Mouse (Mus musculus) ZHBTc4 (cell line): ENCODE results near the gene Proser3.
"Not testable (repeated sequence)": the region's sequence is repeated elsewhere in the genome, so short reads cannot be mapped to it uniquely, and the experiment has no call there.

Experiments
- DNase-seq: peaks from one replicate; pipeline ENCODE4 v3.0.0-alpha.2; 2011; ENCODE audit warnings: low read depth, low spot score

The Proser3 gene

DNA sequence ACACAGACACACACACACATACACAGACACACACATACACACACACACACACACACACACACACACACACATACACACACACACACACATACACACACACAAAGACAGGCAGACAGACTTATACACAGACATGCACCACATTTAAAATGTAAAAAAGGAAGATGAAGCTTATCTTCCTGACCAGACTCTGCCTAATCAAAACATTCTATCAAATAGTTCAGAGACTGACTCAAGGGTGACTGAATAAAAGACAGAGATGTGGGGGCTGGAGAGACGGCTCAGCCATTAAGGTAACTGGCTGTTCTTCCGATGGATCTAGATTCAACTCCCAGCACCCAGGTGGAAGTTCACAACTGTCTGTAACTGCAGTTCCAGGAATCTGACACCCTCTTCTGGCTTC is 7.8 kb downstream of the Proser3 start:
- no peak for DNase-seq

DNA sequence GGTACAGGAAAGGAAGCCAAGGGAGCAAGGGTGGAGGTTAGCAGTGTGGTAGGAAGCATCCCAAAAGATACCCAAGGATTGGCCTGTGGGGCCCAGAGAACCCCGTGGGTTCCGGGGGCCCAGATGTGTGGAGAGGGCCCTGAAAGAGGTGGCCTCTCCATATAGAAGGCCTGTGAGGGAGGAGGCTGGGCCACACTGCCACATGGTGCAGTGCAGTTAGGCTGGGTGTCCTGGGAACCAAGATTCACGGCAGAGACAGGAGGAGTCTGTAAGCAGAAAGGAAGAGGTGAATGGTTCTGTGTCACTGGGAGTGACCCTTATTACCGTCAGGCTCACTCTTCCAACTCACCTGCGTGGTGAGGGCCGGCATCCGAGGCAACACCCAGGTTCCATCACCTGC is 11.5 kb downstream of the Proser3 start:
- no peak for DNase-seq

DNA sequence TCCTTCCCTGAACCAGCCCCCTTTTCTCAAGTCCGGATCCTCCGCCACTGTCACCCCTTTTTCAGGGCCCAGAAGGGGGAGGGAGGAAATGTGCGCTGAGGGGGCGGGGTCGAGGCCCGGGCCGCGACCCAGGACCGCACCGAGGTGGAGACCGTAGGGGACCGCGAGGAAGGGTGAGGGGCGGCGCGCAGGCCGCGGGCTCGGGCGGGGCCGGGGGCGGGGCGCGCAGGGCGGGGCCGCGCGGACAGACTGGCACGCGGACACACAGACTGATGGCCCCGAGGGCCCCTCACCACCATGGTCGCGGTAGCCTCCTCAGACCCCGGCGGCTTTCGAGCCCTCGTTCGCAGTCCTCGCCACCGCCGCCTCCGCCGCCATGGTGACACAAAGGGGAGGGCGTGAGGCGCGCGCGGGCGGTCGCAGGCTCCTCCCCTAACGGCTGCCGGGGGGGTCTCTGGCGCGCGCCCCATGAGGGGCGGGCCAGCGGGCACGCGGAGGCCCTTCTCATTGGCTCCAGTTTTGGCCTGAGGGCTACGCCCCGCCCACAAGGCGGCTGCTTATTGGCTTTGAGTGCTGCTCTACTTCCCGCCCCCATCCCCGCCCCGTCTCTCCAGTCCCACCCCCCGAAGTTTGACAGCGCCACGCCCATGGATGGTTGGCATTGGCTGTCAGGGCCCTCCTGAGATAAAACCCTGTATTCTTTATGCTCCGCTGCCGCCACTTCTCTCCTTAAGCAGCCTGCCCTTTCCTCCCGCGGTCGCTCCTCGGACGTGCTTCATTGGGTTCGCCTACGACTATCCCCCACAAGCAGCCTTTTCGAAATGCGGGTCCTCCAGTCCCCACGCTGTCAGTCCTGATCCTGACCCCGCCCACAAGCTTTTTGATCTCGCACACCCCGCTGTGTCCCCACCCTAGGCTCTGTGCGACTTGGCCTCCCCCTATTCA is 17.2 kb downstream of the Proser3 start, which contains the start of gene Arhgap33:
TSS of gene Arhgap33 (minus strand) at position 428 of the 945 bp plus-strand sequence.
- DNase-seq = peak; percentile 96

DNA sequence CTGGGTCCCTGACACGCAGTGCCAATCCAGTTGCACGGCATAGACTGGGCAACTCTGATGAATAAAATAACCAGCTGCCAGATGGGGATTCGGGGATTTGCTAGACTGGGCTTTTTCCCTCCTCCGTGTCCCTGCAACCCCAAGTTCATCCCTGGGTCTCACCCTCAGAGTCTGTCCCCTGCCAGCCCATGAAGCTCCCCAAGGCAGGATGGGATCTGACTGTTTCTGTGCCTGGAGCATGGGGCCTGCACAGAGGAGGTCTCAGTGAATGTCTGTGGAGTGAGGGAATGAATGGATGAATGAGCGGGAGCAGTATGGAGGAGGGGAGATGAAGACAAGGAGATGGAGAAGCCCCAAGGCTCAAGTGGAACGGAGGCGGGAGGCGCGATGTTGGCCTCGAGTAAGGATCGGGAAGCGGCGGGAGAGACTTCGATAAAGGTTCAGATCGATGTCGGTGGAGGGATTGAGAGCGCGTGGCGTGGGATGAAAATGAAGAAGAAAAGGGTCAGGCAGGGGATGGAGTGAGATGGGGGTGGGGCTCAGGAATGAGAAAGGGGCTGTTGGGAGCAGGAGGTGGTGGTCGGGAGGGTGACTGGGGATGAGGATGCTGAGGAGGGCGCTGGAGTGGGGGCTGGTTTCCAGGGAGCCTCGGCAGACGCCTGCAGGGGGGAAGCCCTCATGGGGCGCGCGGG is 18.0 kb downstream of the Proser3 start:
- DNase-seq = no peak

DNA sequence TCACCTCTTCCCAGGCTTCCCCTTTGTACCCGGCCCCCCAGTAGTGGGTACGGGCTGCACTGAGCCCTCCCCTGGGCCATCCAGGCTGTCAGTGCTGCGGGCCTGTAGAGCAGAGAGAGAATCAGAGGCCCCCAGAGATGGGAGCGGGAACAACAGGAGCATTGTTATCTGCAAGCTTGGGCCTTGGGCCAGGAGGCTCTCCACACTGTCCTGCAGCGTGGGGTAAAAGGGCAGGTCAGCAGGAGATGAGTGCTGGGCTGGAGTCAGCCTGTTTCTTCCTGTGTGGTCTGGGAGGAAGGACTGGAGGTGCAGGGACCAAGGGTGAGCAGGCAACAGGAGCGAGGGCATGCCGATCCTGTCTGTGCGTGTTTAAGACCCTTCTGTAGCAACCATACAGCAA is 19.2 kb downstream of the Proser3 start:
- no peak for DNase-seq

DNA sequence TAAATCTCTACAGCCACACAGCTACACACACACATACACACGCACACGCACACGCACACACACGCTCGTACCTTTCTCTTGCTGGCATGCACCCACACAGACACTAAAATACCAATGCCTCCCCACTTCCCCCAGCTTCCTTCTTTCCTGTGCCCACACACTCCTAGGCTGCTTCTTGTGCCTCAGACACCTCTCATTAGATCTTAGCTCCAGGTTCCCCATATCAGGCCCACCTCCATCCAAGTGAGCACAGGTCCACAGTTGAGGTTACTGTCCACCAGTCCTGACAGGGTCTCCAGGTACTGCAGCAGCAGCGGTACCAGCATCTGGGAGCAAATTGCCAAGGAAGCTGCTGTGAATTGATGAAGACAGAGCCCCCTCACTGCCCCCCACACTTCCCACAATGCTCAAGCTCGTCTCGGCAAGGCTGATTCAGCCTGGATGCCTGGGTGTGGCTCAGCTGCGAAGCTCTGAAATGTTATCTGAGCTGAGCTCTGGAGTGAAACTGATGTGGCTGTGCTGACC is 20.7 kb downstream of the Proser3 start:
- DNase-seq = no peak

DNA sequence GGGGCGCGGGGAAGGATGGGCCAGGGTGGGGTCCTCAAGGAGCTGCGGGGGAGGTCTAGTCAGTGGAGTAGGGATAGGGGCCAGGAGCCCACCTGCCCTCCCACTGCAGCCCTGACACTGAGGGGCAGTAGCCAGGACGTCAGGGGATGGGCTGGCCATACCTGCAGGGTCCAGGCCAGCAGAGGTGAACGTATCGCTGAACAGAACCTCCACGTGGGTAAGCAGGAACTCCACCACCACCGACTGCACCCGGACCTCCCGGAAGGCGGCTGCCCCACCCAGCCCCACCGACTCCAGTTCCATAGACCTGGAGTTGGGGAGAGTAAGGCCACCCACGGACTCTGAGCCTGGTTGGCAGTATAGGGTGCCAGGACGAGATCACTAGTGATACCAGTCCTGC is 25.1 kb downstream of the Proser3 start:
- no peak for DNase-seq

DNA sequence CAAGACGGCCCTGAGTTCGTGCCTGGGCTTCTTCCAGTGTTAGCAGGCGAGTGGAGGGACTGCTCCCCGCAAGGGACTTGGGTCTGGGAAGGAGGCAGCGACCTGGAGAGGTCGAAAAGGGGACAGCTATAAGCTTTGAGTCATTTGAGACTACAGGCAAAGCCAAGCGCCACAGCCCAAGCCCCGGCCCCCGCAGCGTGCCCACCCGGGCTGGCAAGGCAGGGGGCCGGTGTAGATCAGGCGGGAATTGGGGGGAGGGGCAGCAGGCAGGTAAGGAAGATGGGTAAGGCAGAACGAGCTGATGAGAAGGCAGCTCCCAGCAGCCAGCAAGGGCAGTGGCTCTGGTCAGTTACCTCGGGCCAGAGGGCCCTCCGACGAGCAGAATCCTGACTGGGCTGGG is 25.7 kb downstream of the Proser3 start:
- no peak for DNase-seq

DNA sequence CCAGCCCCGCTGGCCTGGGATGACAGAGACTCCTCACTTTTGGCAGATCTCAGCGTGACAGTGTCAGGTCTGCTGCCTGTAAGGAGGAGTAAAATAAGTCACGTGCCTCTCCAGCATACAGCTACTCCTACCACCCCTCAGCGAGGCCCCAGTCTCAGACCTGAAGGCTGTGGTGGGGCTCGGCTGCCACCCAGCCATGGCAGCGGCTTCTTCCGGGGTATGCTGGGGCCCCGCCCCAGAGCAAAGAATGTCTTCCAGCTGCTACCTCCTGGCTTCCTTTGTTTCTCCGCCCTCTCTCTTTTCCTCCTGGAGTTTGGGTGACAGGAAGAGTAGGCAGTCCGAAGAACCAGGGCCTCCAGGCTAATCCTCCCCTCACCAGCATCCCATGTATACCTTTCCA is 26.1 kb downstream of the Proser3 start:
- peak; percentile 67 for DNase-seq

DNA sequence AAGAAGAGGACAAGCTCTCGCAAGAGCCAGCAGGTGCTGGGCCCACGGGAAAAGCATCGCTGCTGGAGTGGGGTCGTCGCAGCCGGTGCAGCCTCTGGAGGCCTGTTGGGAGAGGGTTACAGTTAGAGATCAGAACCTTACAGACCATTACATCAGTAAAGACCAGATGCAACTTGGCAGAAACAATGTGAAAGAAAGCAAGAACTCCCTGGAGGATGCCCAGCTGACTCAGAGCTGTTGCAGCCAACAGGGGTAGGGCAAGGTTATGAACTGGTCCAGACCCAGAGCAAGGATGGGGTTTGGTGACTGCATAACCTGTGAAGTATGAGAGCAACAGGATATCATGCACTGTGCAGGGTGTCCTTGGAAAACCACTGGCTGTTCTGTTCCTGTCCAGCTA is 27.6 kb downstream of the Proser3 start:
- DNase-seq = no peak

DNA sequence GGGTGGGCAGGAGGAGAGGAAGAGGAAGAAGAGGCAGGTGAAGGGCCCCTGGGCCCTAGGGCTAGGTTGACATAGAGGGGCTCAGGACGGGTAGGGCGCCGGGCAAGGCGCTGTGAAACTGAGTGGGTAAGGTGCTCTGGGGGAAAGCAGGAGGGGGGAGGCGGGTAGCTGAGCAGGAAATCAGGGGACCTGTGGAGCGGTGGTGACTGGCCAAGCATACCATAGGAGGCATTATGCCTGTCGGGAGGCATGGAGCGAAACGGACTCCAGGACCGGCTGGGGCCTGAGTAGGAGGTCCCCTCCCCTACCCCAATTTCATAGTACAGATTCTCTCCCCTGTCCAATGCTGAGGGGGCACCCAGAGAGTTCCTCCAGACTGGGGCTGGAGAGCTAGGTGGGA is 29.2 kb downstream of the Proser3 start:
- no peak for DNase-seq

DNA sequence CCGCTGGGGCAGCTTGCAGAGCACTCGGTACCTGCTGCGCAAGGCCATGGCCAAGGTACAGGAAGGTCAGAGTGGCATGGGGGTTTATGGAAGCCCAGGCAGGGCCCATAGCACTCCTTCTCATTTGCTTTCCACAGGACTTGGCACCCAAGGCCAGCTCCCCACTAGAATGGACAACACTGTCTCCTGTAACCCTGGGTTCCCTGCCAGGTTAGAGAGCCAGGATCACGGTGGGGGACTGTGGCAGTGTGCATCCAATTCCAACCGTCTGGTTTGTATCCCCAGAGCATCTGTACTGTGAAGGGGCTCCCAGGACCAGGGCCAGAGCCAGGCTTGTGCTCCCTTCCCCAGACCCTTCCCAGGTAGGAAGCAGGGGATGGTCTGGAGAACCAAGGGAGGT is 31.2 kb downstream of the Proser3 start:
- DNase-seq = no peak

DNA sequence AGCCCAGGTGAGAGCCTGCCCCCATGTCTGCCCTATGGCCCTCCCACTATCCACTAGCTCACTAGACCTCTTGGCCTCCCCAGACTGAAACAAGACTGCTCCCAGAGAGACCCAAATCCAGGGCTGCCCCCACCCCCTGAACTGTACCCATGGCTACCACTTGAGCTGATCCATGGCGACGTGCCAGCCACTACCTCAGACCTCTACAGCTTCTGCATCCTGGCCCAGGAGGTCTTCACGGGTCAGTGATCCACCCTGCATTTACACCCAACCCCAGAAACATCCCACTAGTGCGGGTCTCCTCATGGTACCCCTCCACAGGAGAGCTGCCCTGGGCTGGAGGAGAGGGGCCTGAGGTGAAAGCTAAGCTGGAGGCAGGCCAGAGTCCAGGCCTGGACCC is 31.7 kb downstream of the Proser3 start:
- no peak for DNase-seq

DNA sequence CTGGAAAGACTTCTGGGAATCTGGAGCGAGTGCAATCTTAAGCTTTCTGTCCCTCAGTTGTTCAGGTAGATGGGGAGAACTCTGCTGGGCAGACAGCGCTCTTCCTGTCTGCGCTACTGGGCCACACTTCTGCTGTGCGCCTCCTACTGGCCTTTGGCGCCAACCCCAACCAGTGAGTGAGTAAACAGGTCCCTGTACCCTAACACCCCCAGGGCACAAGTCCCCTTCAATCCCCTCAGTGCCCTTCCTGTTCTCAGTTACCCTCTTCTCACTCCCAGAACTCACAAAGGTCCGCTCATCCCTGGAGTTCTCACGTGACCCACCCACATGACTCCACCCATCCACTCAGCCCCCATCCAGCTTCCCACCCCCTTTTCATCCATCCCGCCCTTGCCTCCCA is 33.8 kb downstream of the Proser3 start:
- DNase-seq = peak; percentile 66

DNA sequence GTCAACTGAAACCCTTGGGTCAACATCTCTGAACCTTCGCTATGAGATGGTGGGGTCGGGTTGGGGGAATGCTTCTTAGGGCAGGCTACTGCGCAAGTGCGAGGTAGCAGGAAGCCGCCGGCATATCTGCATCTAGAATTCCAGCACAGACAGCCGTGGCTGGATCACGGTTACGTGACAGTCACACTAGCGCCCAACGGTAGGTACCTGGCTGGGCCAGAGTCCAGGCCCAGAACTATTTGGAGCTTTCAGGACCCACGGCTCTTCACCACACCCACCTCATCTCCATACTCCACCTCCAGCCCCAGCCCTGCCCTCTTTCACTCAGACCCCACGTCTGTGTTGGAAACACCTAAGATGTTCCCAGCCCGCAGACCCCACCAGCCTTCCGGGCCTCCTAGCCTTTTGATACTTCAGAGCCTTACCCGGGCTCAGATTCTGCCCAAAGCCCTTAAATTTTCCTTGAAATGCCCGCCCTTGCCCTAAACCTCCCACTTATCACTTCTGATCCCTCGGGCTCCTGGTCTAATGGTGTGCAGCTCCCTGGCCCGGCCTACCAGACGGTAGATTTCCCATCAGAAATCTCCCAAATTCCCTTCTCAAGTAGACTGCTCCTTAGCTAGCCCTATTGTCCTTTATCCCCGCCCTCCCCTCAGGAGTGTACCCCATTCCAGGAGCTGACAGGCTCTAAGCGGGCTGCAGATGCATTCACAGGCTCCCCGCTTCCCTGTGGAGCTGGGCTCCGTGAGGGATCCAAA is 36.9 kb downstream of the Proser3 start:
- peak; percentile 89 for DNase-seq

DNA sequence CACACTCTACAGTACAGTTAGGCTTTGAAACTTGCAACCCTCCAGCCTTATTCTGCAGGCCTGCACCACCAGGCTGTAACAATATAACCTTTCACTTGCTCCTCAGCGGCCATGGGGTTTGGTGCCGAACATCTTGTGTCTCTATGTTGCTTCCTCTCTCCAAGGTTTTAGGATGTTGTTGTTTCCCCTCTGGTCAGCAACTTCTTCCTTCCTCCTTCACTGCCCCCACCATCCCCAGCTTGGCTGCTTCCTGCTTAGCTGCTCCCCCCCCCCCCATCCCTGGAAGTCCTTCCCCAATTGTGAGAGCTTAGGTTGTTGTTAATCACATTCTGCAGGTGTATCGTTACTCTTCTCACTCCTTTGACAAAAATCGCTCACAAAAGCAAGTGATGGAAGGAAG is 44.0 kb downstream of the Proser3 start:
- DNase-seq = no peak

DNA sequence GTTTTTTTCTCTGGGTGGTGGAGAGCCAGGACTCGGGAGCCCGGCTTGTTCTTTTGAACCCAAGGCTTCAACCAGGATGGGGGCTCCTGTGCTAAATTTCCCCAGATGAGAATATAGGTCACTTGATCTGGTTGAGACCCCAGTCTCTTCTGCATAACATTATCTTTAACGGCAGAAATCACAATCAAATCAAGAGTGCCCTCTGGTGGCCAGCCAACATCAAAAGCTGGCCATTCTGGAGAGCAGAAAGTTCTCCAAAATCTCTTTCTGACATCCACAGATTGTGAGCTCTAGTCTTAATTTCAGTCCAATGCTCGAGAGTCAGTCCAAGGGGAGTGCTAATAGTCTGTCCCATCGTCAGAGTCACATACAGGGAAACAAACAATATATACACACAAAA is 50.9 kb downstream of the Proser3 start:
- DNase-seq = not testable (repeated sequence)

DNA sequence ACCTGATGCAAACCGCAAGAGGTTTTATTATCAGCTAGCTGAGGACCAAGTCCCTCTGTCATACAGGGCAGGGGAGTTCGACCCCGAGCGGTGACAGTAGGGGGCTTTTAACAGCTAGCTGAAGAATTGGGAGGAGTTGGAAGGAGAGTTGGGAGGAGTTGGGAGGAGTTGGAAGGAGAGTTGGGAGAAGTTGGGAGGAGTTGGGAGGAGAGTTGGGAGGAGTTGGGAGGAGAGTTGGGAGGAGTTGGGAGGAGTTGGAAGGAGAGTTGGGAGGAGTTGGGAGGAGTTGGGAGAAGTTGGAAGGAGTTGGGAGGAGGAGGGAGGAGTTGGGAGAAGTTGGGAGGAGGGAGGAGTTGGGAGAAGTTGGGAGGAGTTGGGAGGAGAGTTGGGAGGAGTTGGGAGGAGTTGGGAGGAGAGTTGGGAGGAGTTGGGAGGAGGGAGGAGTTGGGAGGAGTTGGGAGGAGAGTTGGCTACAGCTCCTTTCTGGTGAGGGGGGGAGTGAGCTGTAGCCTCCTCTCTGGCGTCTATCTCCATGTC is 56.5 kb downstream of the Proser3 start:
- peak; percentile 64 for DNase-seq

DNA sequence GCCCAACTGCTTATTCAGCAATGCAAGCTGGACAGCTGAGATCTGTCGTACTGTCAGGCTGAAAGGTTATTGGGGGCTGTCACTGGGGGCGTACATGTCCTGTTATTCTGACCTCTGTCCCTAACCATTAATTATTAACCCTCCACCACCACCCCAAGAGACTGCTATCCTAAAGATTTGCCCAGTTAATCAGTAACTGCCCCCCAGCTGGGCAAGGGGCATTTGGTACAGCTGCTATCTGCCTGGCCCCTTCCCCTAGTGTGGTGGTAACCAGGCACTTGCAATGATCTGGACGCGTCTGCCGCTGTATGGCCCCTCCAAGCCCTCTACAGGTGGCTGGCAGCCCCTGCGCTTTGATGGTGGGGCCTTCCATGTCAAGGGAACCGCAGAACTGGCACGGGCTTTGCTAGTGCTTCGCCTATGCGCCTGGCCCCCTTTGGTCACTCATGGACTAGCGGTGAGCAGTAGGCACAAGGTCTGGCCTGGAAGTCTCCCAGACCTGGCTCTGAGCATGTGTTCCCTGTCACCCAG is 58.6 kb downstream of the Proser3 start, which contains the start of gene Prodh2:
TSS of gene Prodh2 (plus strand) at position 222 of the 531 bp plus-strand sequence.
- peak; percentile 73 for DNase-seq

DNA sequence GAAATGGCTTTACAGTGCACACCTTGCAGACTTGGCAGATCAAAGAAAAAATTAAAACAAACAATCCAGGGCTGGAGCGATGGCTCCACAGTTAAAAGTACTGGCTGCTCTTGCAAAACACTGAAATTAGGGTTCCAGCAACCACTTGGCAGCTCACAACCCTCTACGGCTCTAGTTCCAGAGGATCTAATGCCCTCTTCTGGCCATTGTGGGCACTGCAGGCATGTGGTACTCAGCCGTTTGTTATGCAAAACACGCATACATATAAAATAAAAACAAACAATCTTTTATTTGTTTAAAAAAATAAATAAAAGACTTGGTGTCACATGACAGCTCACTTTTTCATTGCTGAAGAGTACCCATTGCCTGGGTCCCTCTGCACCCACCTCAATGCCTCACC is 59.3 kb downstream of the Proser3 start:
- peak; percentile 91 for DNase-seq

DNA sequence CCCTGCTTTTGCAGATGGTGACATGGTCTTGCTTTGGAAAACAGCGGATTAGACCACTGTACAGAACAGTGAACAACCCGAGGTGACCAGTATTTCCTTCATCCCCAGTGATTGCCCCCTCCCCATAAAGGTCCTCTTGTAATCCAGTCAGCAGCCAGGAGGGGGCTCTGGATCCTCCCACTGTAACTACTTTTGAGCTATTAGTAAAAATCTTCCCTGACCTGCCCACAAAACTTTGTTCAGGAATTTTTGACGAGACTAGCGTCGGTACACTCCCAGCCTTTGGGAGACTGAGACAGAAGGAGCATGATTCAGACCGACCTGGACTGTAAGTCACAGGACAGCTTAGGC is 61.2 kb downstream of the Proser3 start:
- DNase-seq = peak; percentile 61
